Mouse (Mus musculus) urinary bladder, postnatal 0 days (tissue): ENCODE measurements around the gene H2al2c. TPM values are rescaled to one million over a fixed set of nuclear protein-coding genes. Genes with fewer than 3 reads are reported as not detected.

Source experiments
- polyA plus RNA-seq: library from polyadenylated mRNA; unstranded; fragments of >200 nt; fragmentation: Nextera tagmentation; extraction: Ambion mirVana; gene quantifications from 2 replicates; pipeline ENCODE4 v1.2.1, GENCODE M21; 2015

H2al2c gene
- polyA plus RNA-seq = not detected in 2 replicates

GRCm38 (mm10) chrY:2598799-2599198 is at the start of gene H2al2c:
TSS of gene H2al2c (plus strand) at chrY:2599099.

Other genes starting within 250 kb of the H2al2c start
- not detected in 2 replicates for gene Sry, start 64.6 kb downstream of the H2al2c start, polyA plus RNA-seq
- not detected in 2 replicates for gene H2al2b, start 121.6 kb downstream of the H2al2c start, polyA plus RNA-seq
- not detected in 2 replicates for gene Gm4064, start 197.1 kb downstream of the H2al2c start, polyA plus RNA-seq
- not detected in 2 replicates for gene Rbmy, start 231.6 kb downstream of the H2al2c start, polyA plus RNA-seq
- gene Gm10256, start 231.6 kb downstream of the H2al2c start, polyA plus RNA-seq = not detected in 2 replicates